Mouse (Mus musculus) c-Kit-positive CD71-positive TER-119-negative erythroid progenitor cells, embryonic 14.5 days (primary cell): Measurements from ENCODE around the gene Armc8.
"Not testable (repeated sequence)": the region's sequence is repeated elsewhere in the genome, so short reads cannot be mapped to it uniquely, and the experiment has no call there.

Experiments
- DNase-seq: peaks from one replicate; pipeline ENCODE4 v3.0.0-alpha.2; 2013; ENCODE audit warnings: low read depth

Gene Armc8

GRCm38 (mm10) chr9:99568347-99569070 is at the start of gene Armc8:
TSS of gene Armc8 (minus strand) at chr9:99568899.
- peak; percentile 78 for DNase-seq

GRCm38 (mm10) chr9:99612202-99612601 is 43.5 kb upstream of the Armc8 start, which contains the start of gene A4gnt:
TSS of gene A4gnt (plus strand) at chr9:99612502.
- no peak for DNase-seq

- DNase-seq: no peak
These were observed 34.9 kb upstream of the Armc8 start for GRCm38 (mm10) chr9:99603566-99603965.

- not testable (repeated sequence) for DNase-seq
These were observed 30.4 kb upstream of the Armc8 start for GRCm38 (mm10) chr9:99599127-99599526.

- no peak for DNase-seq
These were observed 22.4 kb upstream of the Armc8 start for GRCm38 (mm10) chr9:99591144-99591543.

- DNase-seq: no peak
These were observed 19.0 kb upstream of the Armc8 start for GRCm38 (mm10) chr9:99587505-99588202.

- DNase-seq: no peak
These were observed 12.0 kb upstream of the Armc8 start for GRCm38 (mm10) chr9:99580655-99581054.

GRCm38 (mm10) chr9:99575677-99576480 is 7.2 kb upstream of the Armc8 start, which contains the start of gene Dbr1:
TSS of gene Dbr1 (plus strand) at chr9:99575799.
- DNase-seq: peak; percentile 87

GRCm38 (mm10) chr9:99569071-99569397 is 335 bp upstream of the Armc8 start:
- DNase-seq: no peak

- DNase-seq: no peak
These were observed 714 bp downstream of the Armc8 start for GRCm38 (mm10) chr9:99568023-99568346.

GRCm38 (mm10) chr9:99563714-99564113 is 5.0 kb downstream of the Armc8 start:
- peak; percentile 73 for DNase-seq

- no peak for DNase-seq
These were observed 8.3 kb downstream of the Armc8 start for GRCm38 (mm10) chr9:99560389-99560788.

GRCm38 (mm10) chr9:99559557-99559904 is 9.2 kb downstream of the Armc8 start:
- no peak for DNase-seq

- no peak for DNase-seq
These were observed 9.7 kb downstream of the Armc8 start for GRCm38 (mm10) chr9:99558824-99559556.

GRCm38 (mm10) chr9:99557580-99558300 is 11.0 kb downstream of the Armc8 start:
- no peak for DNase-seq

GRCm38 (mm10) chr9:99555253-99555652 is 13.4 kb downstream of the Armc8 start:
- no peak for DNase-seq

- DNase-seq: no peak
These were observed 14.6 kb downstream of the Armc8 start for GRCm38 (mm10) chr9:99554052-99554451.

GRCm38 (mm10) chr9:99553049-99553448 is 15.7 kb downstream of the Armc8 start:
- DNase-seq: no peak

GRCm38 (mm10) chr9:99552068-99552467 is 16.6 kb downstream of the Armc8 start:
- no peak for DNase-seq

GRCm38 (mm10) chr9:99546259-99546658 is 22.4 kb downstream of the Armc8 start:
- no peak for DNase-seq

- no peak for DNase-seq
These were observed 36.8 kb downstream of the Armc8 start for GRCm38 (mm10) chr9:99531865-99532264.

GRCm38 (mm10) chr9:99505875-99506274 is 62.8 kb downstream of the Armc8 start:
- DNase-seq: no peak
